Mouse (Mus musculus): ENCODE results near the gene Unc5cl.

DNA sequence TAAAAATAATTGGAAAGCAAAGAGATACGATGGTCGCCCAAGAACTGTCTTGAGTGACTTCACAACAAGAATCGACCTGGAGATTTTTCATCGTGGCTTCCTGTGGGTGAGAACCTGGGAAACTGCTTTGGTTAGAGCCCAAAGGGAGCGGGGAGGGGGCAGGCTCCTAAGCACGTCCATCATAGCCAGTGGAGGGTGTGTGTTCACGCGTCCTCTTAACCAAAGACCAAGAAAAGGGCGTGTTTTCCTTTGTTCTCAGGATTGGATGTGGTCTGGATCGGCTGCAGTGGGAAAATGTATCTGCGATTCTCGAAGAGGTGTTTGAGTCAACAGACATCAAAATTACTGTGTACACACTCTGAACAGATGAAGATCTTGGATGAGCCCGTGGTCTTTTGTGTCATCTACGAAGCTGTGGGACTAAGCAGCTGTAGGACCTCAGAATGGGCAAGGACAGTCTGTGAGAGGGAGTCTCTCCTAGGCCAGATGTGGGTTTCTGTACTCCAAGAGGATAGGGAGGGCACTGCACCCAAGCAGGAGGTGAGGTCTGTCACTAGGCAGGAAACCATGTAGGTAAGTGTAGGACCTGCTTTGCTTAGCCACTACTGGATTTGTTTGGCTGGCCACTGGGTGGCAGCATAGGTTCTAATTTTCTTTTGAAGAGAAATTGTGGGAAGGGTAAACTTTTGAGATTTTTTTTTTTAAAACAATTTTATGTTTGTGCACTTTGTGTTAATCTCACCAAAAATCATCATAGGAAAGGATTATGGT, 38.1 kb upstream of the Unc5cl start:
- TF ChIP-seq POU5F1 (IDR thresholded peaks at IDR 0.05; ENCODE audit: borderline replicate concordance, low read length), result no peak
- peak; percentile 81 for TF ChIP-seq CTCF (conservative IDR thresholded peaks at IDR 0.05; ENCODE audit: low read length)
